8 mouse cellular contexts compared by ENCODE assay signal in genomic region chr6:47943721-47944120, GRCm38 (mm10). TPM values are rescaled to one million over a fixed set of nuclear protein-coding genes. Genes with fewer than 3 reads are reported as not detected.
DNase-seq lines count a peak whose midpoint lies in the region; ATAC-seq and TF ChIP-seq lines count a peak whose summit lies in the region.

No protein-coding gene starts in this region.

- H3K27ac ChIP-seq in lung, embryonic 15.5 days, result peak overlapping the region; percentile 57; the same call in 1 of the 2 replicates
- peak overlapping the region; percentile 90 for H3K27ac ChIP-seq in forebrain, embryonic 10.5 days
- H3K27ac ChIP-seq in intestine, postnatal 0 days (ENCODE audit: low read depth, low read length), result no peak overlapping the region
- H3K27ac ChIP-seq in neural tube, embryonic 13.5 days (replicated peaks), result no peak overlapping the region

- no peaks in the 10 kb centered on the region for H3K27me3 ChIP-seq in lung, embryonic 15.5 days
- H3K27me3 ChIP-seq in forebrain, embryonic 10.5 days (ENCODE audit: poor library complexity, severe bottlenecking), result peaks cover 6% of the 10 kb centered on the region; the same call in 1 of the 2 replicates
- H3K27me3 ChIP-seq in intestine, postnatal 0 days (replicated peaks; ENCODE audit: control insufficient read depth, insufficient read depth, low read length), result no peaks in the 10 kb centered on the region
- no peaks in the 10 kb centered on the region for H3K27me3 ChIP-seq in neural tube, embryonic 13.5 days

- H3K9ac ChIP-seq in lung, embryonic 15.5 days, result peak overlapping the region; percentile 71
- peak overlapping the region; percentile 62 for H3K9ac ChIP-seq in intestine, postnatal 0 days (ENCODE audit: low read depth, low read length)
- H3K9ac ChIP-seq in neural tube, embryonic 13.5 days, result no peak overlapping the region; the same call in 1 of the 2 replicates

- WGBS in lung, embryonic 15.5 days, result 66% methylated on average over 3 of the region's 3 CpGs
- WGBS in lung, adult 2 months, result 54% methylated on average over 3 of the region's 3 CpGs
- WGBS in forebrain, embryonic 10.5 days, result 89% methylated on average over 3 of the region's 3 CpGs
- WGBS in intestine, postnatal 0 days, result 85% methylated on average over 3 of the region's 3 CpGs
- 86% methylated on average over 3 of the region's 3 CpGs for WGBS in neural tube, embryonic 13.5 days

- peaks cover 13% of the 10 kb centered on the region; the same call in 1 of the 2 replicates for H3K4me1 ChIP-seq in lung, embryonic 15.5 days
- peaks cover 3% of the 10 kb centered on the region; the same call in 1 of the 2 replicates for H3K4me1 ChIP-seq in lung, adult 2 months (ENCODE audit: control insufficient read depth, insufficient read depth, low read length)
- H3K4me1 ChIP-seq in forebrain, embryonic 10.5 days, result peaks cover 14% of the 10 kb centered on the region
- 0 out of 2 replicates have a peak, but pooled peaks cover 2% of the 10 kb centered on the region for H3K4me1 ChIP-seq in intestine, postnatal 0 days (replicated peaks; ENCODE audit: control insufficient read depth, insufficient read depth, low read length)
- peaks cover 9% of the 10 kb centered on the region for H3K4me1 ChIP-seq in neural tube, embryonic 13.5 days (replicated peaks)

- ATAC-seq in lung, embryonic 15.5 days (ENCODE audit: borderline replicate concordance, extremely low read depth, low FRiP score, low TSS enrichment), result no peak
- ATAC-seq in intestine, postnatal 0 days, result no peak
- no peak for ATAC-seq in neural tube, embryonic 13.5 days (ENCODE audit: low read depth)

- H3K4me3 ChIP-seq in lung, embryonic 15.5 days, result peak overlapping the region; percentile 55
- H3K4me3 ChIP-seq in lung, adult 2 months (replicated peaks; ENCODE audit: extremely low read depth, low read depth, low read length), result no peak overlapping the region
- H3K4me3 ChIP-seq in forebrain, embryonic 10.5 days, result peak overlapping the region; percentile 52
- peak overlapping the region; percentile 40; the same call in 1 of the 2 replicates for H3K4me3 ChIP-seq in intestine, postnatal 0 days (ENCODE audit: low read depth, low read length)
- peak overlapping the region; percentile 46 for H3K4me3 ChIP-seq in neural tube, embryonic 13.5 days

- peak overlapping the region; percentile 95 for H3K4me2 ChIP-seq in lung, embryonic 15.5 days
- H3K4me2 ChIP-seq in intestine, postnatal 0 days (replicated peaks; ENCODE audit: low read depth), result peak overlapping the region; percentile 81
- H3K4me2 ChIP-seq in neural tube, embryonic 13.5 days, result peak overlapping the region; percentile 78

- H3K36me3 ChIP-seq in lung, embryonic 15.5 days, result peaks cover 12% of the 10 kb centered on the region; the same call in 1 of the 2 replicates
- peaks cover 20% of the 10 kb centered on the region for H3K36me3 ChIP-seq in forebrain, embryonic 10.5 days (replicated peaks)
- H3K36me3 ChIP-seq in intestine, postnatal 0 days (ENCODE audit: control insufficient read depth, insufficient read depth), result peaks cover 5% of the 10 kb centered on the region; the same call in 1 of the 2 replicates
- 0 out of 2 replicates have a peak, but pooled peaks cover 12% of the 10 kb centered on the region for H3K36me3 ChIP-seq in neural tube, embryonic 13.5 days

- no peak for DNase-seq in lung, adult 2 months
- DNase-seq in forebrain, embryonic 10.5 days (ENCODE audit: extremely low spot score, low spot score), result no peak
- DNase-seq in yolk sac, embryonic 10.5 days (ENCODE audit: low spot score), result no peak
- no peak for DNase-seq in MN1 (ENCODE audit: low spot score)
- no peak for DNase-seq in thymus, adult 18-20 months

- H3K9me3 ChIP-seq in lung, embryonic 15.5 days, result no peaks in the 10 kb centered on the region
- peaks cover 12% of the 10 kb centered on the region; the same call in 1 of the 2 replicates for H3K9me3 ChIP-seq in forebrain, embryonic 10.5 days
- no peaks in the 10 kb centered on the region for H3K9me3 ChIP-seq in intestine, postnatal 0 days (ENCODE audit: control insufficient read depth)
- H3K9me3 ChIP-seq in neural tube, embryonic 13.5 days, result no peaks in the 10 kb centered on the region

- TF ChIP-seq CTCF in lung, adult 2 months (IDR thresholded peaks at IDR 0.05; ENCODE audit: insufficient read depth, low read length), result no peak
- no peak for TF ChIP-seq CTCF in intestine, postnatal 0 days (IDR thresholded peaks at IDR 0.05; ENCODE audit: low read depth)

- TF ChIP-seq POLR2A in lung, adult 2 months (IDR thresholded peaks at IDR 0.05; ENCODE audit: borderline replicate concordance, extremely low read depth, low read depth, low read length), result no peak

RNA-seq across cellular contexts. Expression of gene Zfp956, which starts 9.5 kb away (rescaled TPM):
- 7.0 and 8.8 TPM in 2 replicates for polyA plus RNA-seq in lung, embryonic 15.5 days (2015; fragmentation: Nextera tagmentation; extraction: Ambion mirVana)
- polyA plus RNA-seq in lung, adult 2 months (2012; rRNA removed), result 8.9 and 9.4 TPM in 2 replicates
- 8.0 and 8.5 TPM in 2 replicates for polyA plus RNA-seq in forebrain, embryonic 10.5 days (2016; fragmentation: Nextera tagmentation; extraction: Ambion mirVana)
- 6.7 and 7.0 TPM in 2 replicates for polyA plus RNA-seq in intestine, postnatal 0 days (2015; fragmentation: Nextera tagmentation; extraction: Ambion mirVana)
- polyA plus RNA-seq in neural tube, embryonic 13.5 days (2015; fragmentation: Nextera tagmentation; extraction: Ambion mirVana), result 14.7 and 15.4 TPM in 2 replicates

RNA-seq across cellular contexts. Expression of gene Zfp212, which starts 23.4 kb away (rescaled TPM):
- polyA plus RNA-seq in lung, embryonic 15.5 days (2015; fragmentation: Nextera tagmentation; extraction: Ambion mirVana), result 18.0 and 18.6 TPM in 2 replicates
- polyA plus RNA-seq in lung, adult 2 months (2012; rRNA removed), result 11.6 and 12.1 TPM in 2 replicates
- polyA plus RNA-seq in forebrain, embryonic 10.5 days (2016; fragmentation: Nextera tagmentation; extraction: Ambion mirVana), result 19.6 and 20.2 TPM in 2 replicates
- polyA plus RNA-seq in intestine, postnatal 0 days (2015; fragmentation: Nextera tagmentation; extraction: Ambion mirVana), result 7.5 and 8.8 TPM in 2 replicates
- 15.8 and 17.0 TPM in 2 replicates for polyA plus RNA-seq in neural tube, embryonic 13.5 days (2015; fragmentation: Nextera tagmentation; extraction: Ambion mirVana)

Comparison
In these comparisons a context has a peak if more than half of its experiments do, and no peak if none do; other contexts are left out.
1. H3K27ac ChIP-seq: peak in lung, embryonic 15.5 days (single experiment) and forebrain, embryonic 10.5 days (single experiment); none in intestine, postnatal 0 days (single experiment) and neural tube, embryonic 13.5 days (single experiment).
2. Peak in every context shown above with its lines, with median percentiles within 50 percentile points of each other: H3K4me2 ChIP-seq.